Mouse (Mus musculus) E14TG2a.4 (cell line): ENCODE measurements at regions not wholly inside any gene's neighbourhood (a gene's known extent, or its start where the extent isn't known, plus 50 kb on each side); places are given as distances from the start of the nearest gene placed in this dataset.

Source experiments
- CTCF ChIP-seq: conservative IDR thresholded peaks from 2 replicates; pipeline ENCODE4 v1.5.1; 2014; ENCODE audit warnings: low read length
- NANOG ChIP-seq: IDR thresholded peaks from 2 replicates; pipeline ENCODE4 v1.6.1; 2014; ENCODE audit warnings: borderline replicate concordance, low read length, mixed read lengths
- POU5F1 ChIP-seq: IDR thresholded peaks from 2 replicates; pipeline ENCODE4 v1.6.1; 2014; ENCODE audit warnings: low read length, borderline replicate concordance

- TF ChIP-seq CTCF = no peak
- no peak for TF ChIP-seq NANOG
- TF ChIP-seq POU5F1 = no peak
Observed at GRCm38 (mm10) chr4:80712698-80713097, 121.2 kb upstream of the Tyrp1 start.
